Mouse (Mus musculus): ENCODE results near the gene Tfdp2.

DNA sequence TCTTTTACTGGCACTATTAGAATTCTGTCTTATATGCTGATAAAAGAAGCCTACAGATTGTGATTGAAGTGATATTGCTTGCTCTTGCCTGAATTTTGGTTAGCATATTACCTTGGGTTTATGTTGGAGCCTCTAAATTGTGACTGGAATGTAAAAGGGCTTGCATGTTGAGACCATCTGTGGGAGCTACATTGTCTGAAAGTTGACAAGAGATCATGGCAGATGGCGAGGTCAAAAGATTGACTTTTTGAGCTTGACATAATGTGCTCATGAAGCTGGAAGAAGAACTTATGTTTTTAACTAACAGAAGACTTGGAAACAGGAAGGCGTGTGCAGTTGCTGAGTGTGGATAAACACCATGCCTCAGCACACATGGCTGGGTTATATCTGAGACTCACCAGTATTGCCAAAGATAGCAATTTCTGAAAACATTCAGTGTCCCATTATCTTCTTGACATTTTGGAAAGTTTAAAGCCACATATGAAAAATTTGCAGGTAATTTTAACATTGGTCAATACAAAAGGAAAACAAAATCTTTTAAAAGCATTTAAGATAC, 23.1 kb downstream of the Tfdp2 start:
- TF ChIP-seq GATA1 (IDR thresholded peaks at IDR 0.05; ENCODE audit: borderline replicate concordance, low read length) (no peak), FLI1 (IDR thresholded peaks at IDR 0.05; ENCODE audit: low read length) (no peak)
